Mouse (Mus musculus) CH12.LX (cell line): Measurements from ENCODE around the gene Cox15. TPM values are rescaled to one million over a fixed set of nuclear protein-coding genes. Genes with fewer than 3 reads are reported as not detected.

Experiments
- DNase-seq: peaks from one replicate; pipeline ENCODE4 v3.0.0-alpha.2; 2013; ENCODE audit errors: extremely low read depth
- H3K27ac ChIP-seq: 2 replicates; pipeline ENCODE4 v1.5.1; 2012; ENCODE audit warnings: low read depth, mild to moderate bottlenecking, control low read depth, moderate library complexity; ENCODE audit not compliant: insufficient read depth
- H3K27me3 ChIP-seq: replicated peaks from 2 replicates; pipeline ENCODE3; 2012; ENCODE audit warnings: inconsistent platforms
- H3K36me3 ChIP-seq, 2 experiments: replicated peaks in 1 of 2; 2 replicates each; pipeline versions ENCODE3 to v1.6.1; 2012; ENCODE audit warnings: inconsistent platforms in 1 of 2, low read length in 1 of 2, mild to moderate bottlenecking in 1 of 2, mixed read lengths in 1 of 2, moderate library complexity in 1 of 2; ENCODE audit not compliant: control insufficient read depth in 1 of 2, insufficient read depth in 1 of 2
- H3K4me1 ChIP-seq, 2 experiments: 2 replicates each; pipeline ENCODE4 v1.6.1; 2012; ENCODE audit warnings: inconsistent platforms in 1 of 2, moderate library complexity in 1 of 2; ENCODE audit not compliant: insufficient read depth in 2 of 2, control insufficient read depth in 1 of 2
- H3K4me2 ChIP-seq: 2 replicates; pipeline ENCODE4 v1.6.1; 2012; ENCODE audit warnings: low read depth, mild to moderate bottlenecking, control low read depth; ENCODE audit not compliant: poor library complexity, insufficient read depth, severe bottlenecking
- H3K4me3 ChIP-seq, 3 experiments: fragments of 150-350 bp in 1 of 3; sonication (generic) in 1 of 3; replicated peaks in 1 of 3; 2 replicates each; pipeline versions ENCODE3 to v1.5.1; 2011 to 2012; ENCODE audit warnings: low read depth in 2 of 3, low read length in 2 of 3, mild to moderate bottlenecking in 2 of 3, moderate library complexity in 2 of 3, control low read depth in 1 of 3, improper control_type of control experiment in 1 of 3, inconsistent platforms in 1 of 3, mixed read lengths in 1 of 3; ENCODE audit not compliant: poor library complexity in 1 of 3
- H3K79me2 ChIP-seq: replicated peaks from 2 replicates; pipeline ENCODE4 v1.6.1; 2012; ENCODE audit warnings: mild to moderate bottlenecking, moderate library complexity; ENCODE audit not compliant: control insufficient read depth, poor library complexity, insufficient read depth, severe bottlenecking; ENCODE audit errors: extremely low read depth
- H3K9ac ChIP-seq: 2 replicates; pipeline ENCODE4 v1.6.1; 2012; ENCODE audit warnings: low read depth, mild to moderate bottlenecking, control low read depth, moderate library complexity; ENCODE audit not compliant: insufficient read depth
- H3K9me3 ChIP-seq: replicated peaks from 2 replicates; pipeline ENCODE3; 2012; ENCODE audit warnings: low read length, inconsistent platforms, mixed read lengths
- BHLHE40 ChIP-seq: IDR thresholded peaks from 2 replicates; pipeline ENCODE4 v1.6.1; 2011; ENCODE audit warnings: mild to moderate bottlenecking, low read depth, low read length, improper control_type of control experiment
- CHD1 ChIP-seq: IDR thresholded peaks from 2 replicates; pipeline ENCODE4 v1.6.1; 2012; ENCODE audit warnings: low read depth, low read length, improper control_type of control experiment, inconsistent platforms
- CHD2 ChIP-seq: IDR thresholded peaks from 2 replicates; pipeline ENCODE4 v1.6.1; 2011; ENCODE audit warnings: low read length, improper control_type of control experiment
- E2F4 ChIP-seq: IDR thresholded peaks from 2 replicates; pipeline ENCODE4 v1.6.1; 2011; ENCODE audit warnings: low read depth, low read length, improper control_type of control experiment; ENCODE audit not compliant: insufficient replicate concordance
- EP300 ChIP-seq: IDR thresholded peaks from 2 replicates; pipeline ENCODE4 v1.6.1; 2011; ENCODE audit warnings: low read length, improper control_type of control experiment
- ETS1 ChIP-seq: conservative IDR thresholded peaks from 2 replicates; pipeline ENCODE4 v1.6.1; 2012; ENCODE audit warnings: low read depth, mild to moderate bottlenecking, inconsistent platforms, low read length, improper control_type of control experiment, moderate library complexity
- JUN ChIP-seq: IDR thresholded peaks from 2 replicates; pipeline ENCODE4 v1.6.1; 2011; ENCODE audit warnings: low read depth, mild to moderate bottlenecking, low read length, improper control_type of control experiment, moderate library complexity; ENCODE audit not compliant: insufficient read depth
- JUND ChIP-seq: conservative IDR thresholded peaks from 2 replicates; pipeline ENCODE4 v1.6.1; 2011; ENCODE audit warnings: low read depth, low read length, improper control_type of control experiment
- KAT2A ChIP-seq: IDR thresholded peaks from 2 replicates; pipeline ENCODE4 v1.6.1; 2012; ENCODE audit warnings: low read length, improper control_type of control experiment, inconsistent platforms; ENCODE audit not compliant: insufficient replicate concordance
- MAX ChIP-seq: IDR thresholded peaks from 2 replicates; pipeline ENCODE4 v1.6.1; 2011; ENCODE audit warnings: low read length, improper control_type of control experiment
- MAZ ChIP-seq: IDR thresholded peaks from 2 replicates; pipeline ENCODE4 v1.6.1; 2012; ENCODE audit warnings: low read depth, mild to moderate bottlenecking, inconsistent platforms, low read length, improper control_type of control experiment, moderate library complexity
- MEF2A ChIP-seq: IDR thresholded peaks from 2 replicates; pipeline ENCODE4 v1.6.1; 2014; ENCODE audit warnings: low read depth, mild to moderate bottlenecking, inconsistent platforms, low read length, improper control_type of control experiment, borderline replicate concordance
- MYC ChIP-seq: IDR thresholded peaks from 2 replicates; pipeline ENCODE4 v1.6.1; 2011; ENCODE audit warnings: low read depth, mild to moderate bottlenecking, improper control_type of control experiment, low read length
- NELFE ChIP-seq: IDR thresholded peaks from 2 replicates; pipeline ENCODE4 v1.6.1; 2011; ENCODE audit warnings: low read depth, low read length, improper control_type of control experiment
- NRF1 ChIP-seq: IDR thresholded peaks from 2 replicates; pipeline ENCODE4 v1.6.1; 2014; ENCODE audit warnings: low read depth, mild to moderate bottlenecking, inconsistent platforms, low read length, improper control_type of control experiment, moderate library complexity
- POLR2AphosphoS2 ChIP-seq: IDR thresholded peaks from 2 replicates; pipeline ENCODE4 v1.6.1; 2011; ENCODE audit warnings: low read depth, low read length, improper control_type of control experiment
- RAD21 ChIP-seq: IDR thresholded peaks from 2 replicates; pipeline ENCODE4 v1.6.1; 2011; ENCODE audit warnings: low read depth, mild to moderate bottlenecking, low read length, improper control_type of control experiment, moderate library complexity
- RCOR1 ChIP-seq: conservative IDR thresholded peaks from 2 replicates; pipeline ENCODE4 v1.6.1; 2012; ENCODE audit warnings: low read depth, mild to moderate bottlenecking, inconsistent platforms, low read length, improper control_type of control experiment
- SIN3A ChIP-seq: IDR thresholded peaks from 2 replicates; pipeline ENCODE4 v1.6.1; 2012; ENCODE audit warnings: low read length, improper control_type of control experiment, inconsistent platforms
- SMC3 ChIP-seq: IDR thresholded peaks from 2 replicates; pipeline ENCODE4 v1.6.1; 2011; ENCODE audit warnings: low read depth, low read length, improper control_type of control experiment
- TBP ChIP-seq: conservative IDR thresholded peaks from 2 replicates; pipeline ENCODE4 v1.6.1; 2011; ENCODE audit warnings: low read depth, low read length, improper control_type of control experiment
- TCF12 ChIP-seq: IDR thresholded peaks from 2 replicates; pipeline ENCODE4 v1.6.1; 2014; ENCODE audit warnings: low read depth, mild to moderate bottlenecking, inconsistent platforms, low read length, improper control_type of control experiment
- UBTF ChIP-seq: IDR thresholded peaks from 2 replicates; pipeline ENCODE4 v1.6.1; 2012; ENCODE audit warnings: low read depth, mild to moderate bottlenecking, inconsistent platforms, low read length, improper control_type of control experiment, moderate library complexity
- USF1 ChIP-seq: IDR thresholded peaks from 2 replicates; pipeline ENCODE4 v1.6.1; 2014; ENCODE audit warnings: low read depth, mild to moderate bottlenecking, inconsistent platforms, low read length, improper control_type of control experiment
- USF2 ChIP-seq: conservative IDR thresholded peaks from 2 replicates; pipeline ENCODE4 v1.6.1; 2011; ENCODE audit warnings: low read depth, low read length, improper control_type of control experiment
- ZC3H11A ChIP-seq: IDR thresholded peaks from 2 replicates; pipeline ENCODE4 v1.6.1; 2012; ENCODE audit warnings: low read depth, mild to moderate bottlenecking, inconsistent platforms, low read length, improper control_type of control experiment
- ZKSCAN1 ChIP-seq: IDR thresholded peaks from 2 replicates; pipeline ENCODE4 v1.6.1; 2012; ENCODE audit warnings: low read depth, inconsistent platforms, low read length, improper control_type of control experiment, borderline replicate concordance
- ZMIZ1 ChIP-seq: IDR thresholded peaks from 2 replicates; pipeline ENCODE4 v1.6.1; 2012; ENCODE audit warnings: low read depth, mild to moderate bottlenecking, inconsistent platforms, low read length, improper control_type of control experiment
- ZNF384 ChIP-seq: IDR thresholded peaks from 2 replicates; pipeline ENCODE4 v1.6.1; 2012; ENCODE audit warnings: low read depth, low read length, improper control_type of control experiment, inconsistent platforms
- dilution Hi-C: fragments of 300-500 bp; cut with MboI; formaldehyde crosslinking; loops from 2 replicates; pipeline ENCODE4 v1.14.3; 2020; ENCODE audit warnings: low sequenced_read_pairs; ENCODE audit not compliant: extremely low pct_unique_long_range_greater_than_20kb, extremely low pct_ligation_motif_present
- in situ Hi-C: fragments of 300-500 bp; cut with MboI; formaldehyde crosslinking; loops from 3 replicates; pipeline ENCODE4 v1.14.3; 2019; ENCODE audit warnings: low sequenced_read_pairs, low pct_ligation_motif_present, low pct_unique_long_range_greater_than_20kb, mixed read lengths
- polyA plus RNA-seq: library from polyadenylated mRNA; unstranded; fragments of >175 nt; gene quantifications from 2 replicates; pipeline ENCODE4 v1.2.1, GENCODE M21; 2012; ENCODE audit warnings: low read depth; ENCODE audit not compliant: insufficient read length
- total RNA-seq, 2 experiments: library from RNA; depleted of rRNA; stranded (reverse); fragments of 300-350 nt in 1 of 2; fragments of >200 nt in 1 of 2; gene quantifications; 2 replicates each; pipeline ENCODE4 v1.2.3; 2012 to 2014

Cox15 gene
- total and polyA plus RNA-seq, 3 experiments = 17.4 to 26.9 (median 18.1) TPM

GRCm38 (mm10) chr19:43695514-43695964 is 57.3 kb downstream of the Cox15 start:
- dilution Hi-C loops = no loop called here
- Histone ChIP-seq H3K4me2 (no peak overlapping the region), H3K9me3 (no peaks in the 10 kb centered on the region), H3K36me3 (peaks cover 10 to 53% of the 10 kb centered on the region in 2 experiments), H3K27ac (no peak overlapping the region), H3K79me2 (no peaks in the 10 kb centered on the region), H3K9ac (no peak overlapping the region), H3K27me3 (no peaks in the 10 kb centered on the region)
- no peak for DNase-seq
- in situ Hi-C loops = no loop called here
- no peak for TF ChIP-seq NRF1
- TF ChIP-seq MAZ = no peak
- no peak for TF ChIP-seq USF2
- TF ChIP-seq JUND = no peak
- TF ChIP-seq ZMIZ1 = no peak
- TF ChIP-seq TCF12 = no peak
- TF ChIP-seq ETS1 = no peak
- TF ChIP-seq JUN = no peak
- no peak for TF ChIP-seq ZKSCAN1
- no peak for TF ChIP-seq SMC3
- TF ChIP-seq RAD21 = no peak
- no peak for TF ChIP-seq MYC
- no peak for TF ChIP-seq ZC3H11A
- TF ChIP-seq EP300 = no peak
- no peak for TF ChIP-seq ZNF384
- no peak for TF ChIP-seq POLR2AphosphoS2
- no peak for TF ChIP-seq MEF2A
- no peak for TF ChIP-seq UBTF
- TF ChIP-seq, all 38 proteins: peak for 0
- Histone ChIP-seq H3K4me3 (no peak overlapping the region), H3K4me1 (peaks cover 0 to 12% of the 10 kb centered on the region in 2 experiments; a peak in 1 of 4 replicates)

- no peaks in the 10 kb centered on the region for H3K27me3 ChIP-seq
- no peaks in the 10 kb centered on the region for H3K9me3 ChIP-seq
- no peak overlapping the region for H3K27ac ChIP-seq
- H3K4me3 ChIP-seq = no peak overlapping the region
- in situ Hi-C loops = no loop called here
- no peaks in the 10 kb centered on the region for H3K79me2 ChIP-seq
- no peak overlapping the region for H3K9ac ChIP-seq
- peaks cover 2 to 28% of the 10 kb centered on the region in 2 experiments for H3K36me3 ChIP-seq
- H3K4me1 ChIP-seq = peaks cover 0 to 21% of the 10 kb centered on the region in 2 experiments; a peak in 1 of 4 replicates
- TF ChIP-seq NRF1 (no peak), CHD1 (no peak), RCOR1 (no peak), SMC3 (no peak), KAT2A (no peak), TBP (no peak), USF1 (no peak), SIN3A (no peak), MAX (no peak), CHD2 (no peak), E2F4 (no peak), ZNF384 (no peak), BHLHE40 (no peak), NELFE (no peak)
- DNase-seq = no peak
- H3K4me2 ChIP-seq = no peak overlapping the region
- dilution Hi-C loops = no loop called here
Measured at GRCm38 (mm10) chr19:43692815-43693214, 60.0 kb downstream of the Cox15 start.
